Mouse (Mus musculus): Measurements from ENCODE around the gene Plxna4. TPM values are rescaled to one million over a fixed set of nuclear protein-coding genes. Genes with fewer than 3 reads are reported as not detected.
"Not testable (repeated sequence)": the region's sequence is repeated elsewhere in the genome, so short reads cannot be mapped to it uniquely, and the experiment has no call there.

Plxna4 gene
- polyA plus RNA-seq, 1 experiment from 2014 or later, result 0.26 TPM

- 83% methylated on average over 1 of the region's 1 CpGs for WGBS (ENCODE audit: insufficient replicate concordance)
- not testable (repeated sequence) for ATAC-seq (ENCODE audit: low read depth); H3K27ac ChIP-seq (ENCODE audit: low read length)
Observed at GRCm38 (mm10) chr6:32501186-32501585, 86.8 kb downstream of the Plxna4 start.

GRCm38 (mm10) chr6:32498106-32498505 is 89.9 kb downstream of the Plxna4 start:
- no peak overlapping the region for H3K4me3 ChIP-seq (ENCODE audit: low read depth, low read length)
- no peak overlapping the region for H3K27ac ChIP-seq (ENCODE audit: low read length)
- no peak overlapping the region for H3K9ac ChIP-seq (ENCODE audit: low read depth, low read length)
- H3K27me3 ChIP-seq (ENCODE audit: control insufficient read depth, insufficient read depth, low read depth, low read length), result no peaks in the 10 kb centered on the region
- no peaks in the 10 kb centered on the region for H3K9me3 ChIP-seq (replicated peaks; ENCODE audit: control insufficient read depth, low read length)
- H3K4me1 ChIP-seq (ENCODE audit: control insufficient read depth, low read depth, low read length), result no peaks in the 10 kb centered on the region; the same call in 1 of the 2 replicates
- no peak overlapping the region for H3K4me2 ChIP-seq (ENCODE audit: low read depth, low read length)
- H3K36me3 ChIP-seq (ENCODE audit: control insufficient read depth, insufficient read depth), result no peaks in the 10 kb centered on the region
- WGBS (ENCODE audit: insufficient replicate concordance), result 58% methylated on average over 5 of the region's 5 CpGs
- no peak for ATAC-seq (ENCODE audit: low read depth)

More at GRCm38 (mm10) chr6:32501186-32501585, 86.8 kb downstream of the Plxna4 start:
- not testable (repeated sequence) for H3K9ac ChIP-seq (ENCODE audit: low read depth, low read length); H3K4me3 ChIP-seq (ENCODE audit: low read depth, low read length); H3K27me3 ChIP-seq (ENCODE audit: control insufficient read depth, insufficient read depth, low read depth, low read length); H3K36me3 ChIP-seq (ENCODE audit: control insufficient read depth, insufficient read depth); H3K4me1 ChIP-seq (ENCODE audit: control insufficient read depth, low read depth, low read length); H3K9me3 ChIP-seq (replicated peaks; ENCODE audit: control insufficient read depth, low read length); H3K4me2 ChIP-seq (ENCODE audit: low read depth, low read length)

GRCm38 (mm10) chr6:32496109-32496508 is 91.9 kb downstream of the Plxna4 start:
- H3K27ac ChIP-seq (ENCODE audit: low read length), result no peak overlapping the region
- H3K4me1 ChIP-seq (ENCODE audit: control insufficient read depth, low read depth, low read length), result no peaks in the 10 kb centered on the region; the same call in 1 of the 2 replicates
- H3K4me3 ChIP-seq (ENCODE audit: low read depth, low read length), result no peak overlapping the region
- ATAC-seq (ENCODE audit: low read depth), result no peak
- H3K27me3 ChIP-seq (ENCODE audit: control insufficient read depth, insufficient read depth, low read depth, low read length), result no peaks in the 10 kb centered on the region
- no peaks in the 10 kb centered on the region for H3K9me3 ChIP-seq (replicated peaks; ENCODE audit: control insufficient read depth, low read length)
- no peaks in the 10 kb centered on the region for H3K36me3 ChIP-seq (ENCODE audit: control insufficient read depth, insufficient read depth)
- WGBS (ENCODE audit: insufficient replicate concordance), result 49% methylated on average over 4 of the region's 4 CpGs
- H3K4me2 ChIP-seq (ENCODE audit: low read depth, low read length), result no peak overlapping the region
- H3K9ac ChIP-seq (ENCODE audit: low read depth, low read length), result no peak overlapping the region

GRCm38 (mm10) chr6:32495532-32495931 is 92.5 kb downstream of the Plxna4 start:
- Histone ChIP-seq H3K36me3 (ENCODE audit: control insufficient read depth, insufficient read depth) (no peaks in the 10 kb centered on the region), H3K27ac (ENCODE audit: low read length) (no peak overlapping the region), H3K4me1 (ENCODE audit: control insufficient read depth, low read depth, low read length) (no peaks in the 10 kb centered on the region; the same call in 1 of the 2 replicates), H3K4me3 (ENCODE audit: low read depth, low read length) (no peak overlapping the region), H3K27me3 (ENCODE audit: control insufficient read depth, insufficient read depth, low read depth, low read length) (no peaks in the 10 kb centered on the region), H3K9ac (ENCODE audit: low read depth, low read length) (no peak overlapping the region), H3K9me3 (replicated peaks; ENCODE audit: control insufficient read depth, low read length) (no peaks in the 10 kb centered on the region), H3K4me2 (ENCODE audit: low read depth, low read length) (no peak overlapping the region)
- ATAC-seq (ENCODE audit: low read depth), result no peak
- WGBS (ENCODE audit: insufficient replicate concordance), result 61% methylated on average over 2 of the region's 2 CpGs

GRCm38 (mm10) chr6:32493557-32493956 is 94.4 kb downstream of the Plxna4 start:
- no peak overlapping the region for H3K27ac ChIP-seq (ENCODE audit: low read length)
- no peak overlapping the region for H3K4me3 ChIP-seq (ENCODE audit: low read depth, low read length)
- H3K9me3 ChIP-seq (replicated peaks; ENCODE audit: control insufficient read depth, low read length), result no peaks in the 10 kb centered on the region
- no peaks in the 10 kb centered on the region for H3K36me3 ChIP-seq (ENCODE audit: control insufficient read depth, insufficient read depth)
- no peaks in the 10 kb centered on the region for H3K27me3 ChIP-seq (ENCODE audit: control insufficient read depth, insufficient read depth, low read depth, low read length)
- ATAC-seq (ENCODE audit: low read depth), result peak; percentile 21; the same call in 1 of the 2 replicates
- no peak overlapping the region for H3K4me2 ChIP-seq (ENCODE audit: low read depth, low read length)
- no peaks in the 10 kb centered on the region; the same call in 1 of the 2 replicates for H3K4me1 ChIP-seq (ENCODE audit: control insufficient read depth, low read depth, low read length)
- WGBS (ENCODE audit: insufficient replicate concordance), result 25% methylated on average over 5 of the region's 5 CpGs
- H3K9ac ChIP-seq (ENCODE audit: low read depth, low read length), result no peak overlapping the region

GRCm38 (mm10) chr6:32487121-32487520 is 100.9 kb downstream of the Plxna4 start:
- WGBS (ENCODE audit: insufficient replicate concordance), result 48% methylated on average over 3 of the region's 3 CpGs
- no peak for ATAC-seq (ENCODE audit: low read depth)
- no peaks in the 10 kb centered on the region for H3K9me3 ChIP-seq (replicated peaks; ENCODE audit: control insufficient read depth, low read length)
- H3K36me3 ChIP-seq (ENCODE audit: control insufficient read depth, insufficient read depth), result no peaks in the 10 kb centered on the region
- H3K9ac ChIP-seq (ENCODE audit: low read depth, low read length), result no peak overlapping the region
- no peak overlapping the region for H3K4me3 ChIP-seq (ENCODE audit: low read depth, low read length)
- no peaks in the 10 kb centered on the region for H3K4me1 ChIP-seq (ENCODE audit: control insufficient read depth, low read depth, low read length)
- no peak overlapping the region for H3K27ac ChIP-seq (ENCODE audit: low read length)
- no peak overlapping the region for H3K4me2 ChIP-seq (ENCODE audit: low read depth, low read length)
- no peaks in the 10 kb centered on the region for H3K27me3 ChIP-seq (ENCODE audit: control insufficient read depth, insufficient read depth, low read depth, low read length)

GRCm38 (mm10) chr6:32482469-32482868 is 105.5 kb downstream of the Plxna4 start:
- no peak for ATAC-seq (ENCODE audit: low read depth)
- Histone ChIP-seq H3K9me3 (replicated peaks; ENCODE audit: control insufficient read depth, low read length) (no peaks in the 10 kb centered on the region), H3K27ac (ENCODE audit: low read length) (no peak overlapping the region), H3K4me3 (ENCODE audit: low read depth, low read length) (no peak overlapping the region), H3K9ac (ENCODE audit: low read depth, low read length) (no peak overlapping the region), H3K36me3 (ENCODE audit: control insufficient read depth, insufficient read depth) (no peaks in the 10 kb centered on the region), H3K27me3 (ENCODE audit: control insufficient read depth, insufficient read depth, low read depth, low read length) (no peaks in the 10 kb centered on the region), H3K4me1 (ENCODE audit: control insufficient read depth, low read depth, low read length) (peaks cover 13% of the 10 kb centered on the region), H3K4me2 (ENCODE audit: low read depth, low read length) (no peak overlapping the region)
- 42% methylated on average over 4 of the region's 4 CpGs for WGBS (ENCODE audit: insufficient replicate concordance)

GRCm38 (mm10) chr6:32480741-32481140 is 107.3 kb downstream of the Plxna4 start:
- WGBS (ENCODE audit: insufficient replicate concordance), result 48% methylated on average over 1 of the region's 1 CpGs
- Histone ChIP-seq H3K4me1 (ENCODE audit: control insufficient read depth, low read depth, low read length) (peaks cover 13% of the 10 kb centered on the region), H3K27me3 (ENCODE audit: control insufficient read depth, insufficient read depth, low read depth, low read length) (no peaks in the 10 kb centered on the region), H3K9ac (ENCODE audit: low read depth, low read length) (no peak overlapping the region), H3K4me3 (ENCODE audit: low read depth, low read length) (no peak overlapping the region), H3K4me2 (ENCODE audit: low read depth, low read length) (no peak overlapping the region), H3K9me3 (replicated peaks; ENCODE audit: control insufficient read depth, low read length) (no peaks in the 10 kb centered on the region), H3K27ac (ENCODE audit: low read length) (no peak overlapping the region), H3K36me3 (ENCODE audit: control insufficient read depth, insufficient read depth) (no peaks in the 10 kb centered on the region)
- ATAC-seq (ENCODE audit: low read depth), result no peak

- WGBS (ENCODE audit: insufficient replicate concordance), result 44% methylated on average over 2 of the region's 2 CpGs
- Histone ChIP-seq H3K9me3 (replicated peaks; ENCODE audit: control insufficient read depth, low read length) (no peaks in the 10 kb centered on the region), H3K4me1 (ENCODE audit: control insufficient read depth, low read depth, low read length) (peaks cover 13% of the 10 kb centered on the region), H3K27me3 (ENCODE audit: control insufficient read depth, insufficient read depth, low read depth, low read length) (no peaks in the 10 kb centered on the region), H3K9ac (ENCODE audit: low read depth, low read length) (no peak overlapping the region), H3K27ac (ENCODE audit: low read length) (no peak overlapping the region; the same call in 1 of the 2 replicates), H3K4me3 (ENCODE audit: low read depth, low read length) (no peak overlapping the region), H3K4me2 (ENCODE audit: low read depth, low read length) (no peak overlapping the region), H3K36me3 (ENCODE audit: control insufficient read depth, insufficient read depth) (no peaks in the 10 kb centered on the region)
- no peak for ATAC-seq (ENCODE audit: low read depth)
Observed at GRCm38 (mm10) chr6:32479765-32480164, 108.2 kb downstream of the Plxna4 start.

All from liver, embryonic 16.5 days (tissue).